Mouse (Mus musculus): ENCODE measurements around the gene Tmem274. TPM values are rescaled to one million over a fixed set of nuclear protein-coding genes. Genes with fewer than 3 reads are reported as not detected.
A peak's percentile ranks its signal among the peaks of the same experiment; 100 is the strongest.

Gene Tmem274
- total and polyA plus RNA-seq, 2 experiments from 2014 or later, result not detected

GRCm38 (mm10) chr4:149489415-149490240 is 12.4 kb downstream of the Tmem274 start:
- WGBS, result 95% methylated on average over 14 of the region's 14 CpGs
- ATAC-seq, result no peak
- no peak overlapping the region for H3K4me3 ChIP-seq (ENCODE audit: low read depth, low read length)

GRCm38 (mm10) chr4:149491151-149491550 is 14.0 kb downstream of the Tmem274 start:
- WGBS, result 98% methylated on average over 3 of the region's 3 CpGs
- H3K36me3 ChIP-seq (ENCODE audit: insufficient read depth), result peaks cover 75% of the 10 kb centered on the region
- no peaks in the 10 kb centered on the region for H3K27me3 ChIP-seq (ENCODE audit: insufficient read depth, low read length)
- peak; percentile 42 for TF ChIP-seq CTCF (IDR thresholded peaks at IDR 0.05; ENCODE audit: low read depth)
- no peak overlapping the region for H3K4me3 ChIP-seq (ENCODE audit: low read depth, low read length)
- ATAC-seq, result no peak
- H3K9me3 ChIP-seq (ENCODE audit: low read length), result no peaks in the 10 kb centered on the region
- DNase-seq, result no peak
- H3K4me2 ChIP-seq (ENCODE audit: low read depth), result no peak overlapping the region
- H3K9ac ChIP-seq, result no peak overlapping the region
- no peaks in the 10 kb centered on the region for H3K4me1 ChIP-seq (ENCODE audit: insufficient read depth)
- H3K27ac ChIP-seq (ENCODE audit: low read depth, low read length), result no peak overlapping the region

More at GRCm38 (mm10) chr4:149489415-149490240, 12.4 kb downstream of the Tmem274 start:
- DNase-seq, result no peak
- Histone ChIP-seq H3K4me2 (ENCODE audit: low read depth) (no peak overlapping the region), H3K9ac (no peak overlapping the region), H3K36me3 (ENCODE audit: insufficient read depth) (peaks cover 63% of the 10 kb centered on the region), H3K4me1 (ENCODE audit: insufficient read depth) (peaks cover 3% of the 10 kb centered on the region; the same call in 1 of the 2 replicates), H3K27me3 (ENCODE audit: insufficient read depth, low read length) (no peaks in the 10 kb centered on the region), H3K9me3 (ENCODE audit: low read length) (no peaks in the 10 kb centered on the region), H3K27ac (ENCODE audit: low read depth, low read length) (no peak overlapping the region)
- TF ChIP-seq CTCF (IDR thresholded peaks at IDR 0.05; ENCODE audit: low read depth), result no peak

- 13% methylated on average over 2 of the region's 2 CpGs for WGBS
- Histone ChIP-seq H3K4me1 (ENCODE audit: insufficient read depth) (no peaks in the 10 kb centered on the region), H3K27ac (ENCODE audit: low read depth, low read length) (peak overlapping the region; percentile 55; the same call in 1 of the 2 replicates), H3K9me3 (ENCODE audit: low read length) (no peaks in the 10 kb centered on the region), H3K4me2 (ENCODE audit: low read depth) (no peak overlapping the region), H3K9ac (no peak overlapping the region), H3K27me3 (ENCODE audit: insufficient read depth, low read length) (no peaks in the 10 kb centered on the region), H3K36me3 (ENCODE audit: insufficient read depth) (peaks cover 56% of the 10 kb centered on the region), H3K4me3 (ENCODE audit: low read depth, low read length) (no peak overlapping the region)
- ATAC-seq, result peak; percentile 83
- TF ChIP-seq CTCF (IDR thresholded peaks at IDR 0.05; ENCODE audit: low read depth), result no peak
- DNase-seq, result peak; percentile 35
Measured at GRCm38 (mm10) chr4:149496612-149497011, 19.4 kb downstream of the Tmem274 start.

- no peaks in the 10 kb centered on the region for H3K4me1 ChIP-seq (ENCODE audit: insufficient read depth)
- peaks cover 41% of the 10 kb centered on the region for H3K36me3 ChIP-seq (ENCODE audit: insufficient read depth)
- no peak overlapping the region for H3K27ac ChIP-seq (ENCODE audit: low read depth, low read length)
- no peaks in the 10 kb centered on the region for H3K27me3 ChIP-seq (ENCODE audit: insufficient read depth, low read length)
- no peaks in the 10 kb centered on the region for H3K9me3 ChIP-seq (ENCODE audit: low read length)
- DNase-seq (no peak), ATAC-seq (no peak)
- H3K9ac ChIP-seq, result no peak overlapping the region
- 76% methylated on average over 8 of the region's 8 CpGs for WGBS
- no peak overlapping the region for H3K4me2 ChIP-seq (ENCODE audit: low read depth)
- H3K4me3 ChIP-seq (ENCODE audit: low read depth, low read length), result no peak overlapping the region
- no peak for TF ChIP-seq CTCF (IDR thresholded peaks at IDR 0.05; ENCODE audit: low read depth)
Measured at GRCm38 (mm10) chr4:149498901-149499300, 21.7 kb downstream of the Tmem274 start.

DNA sequence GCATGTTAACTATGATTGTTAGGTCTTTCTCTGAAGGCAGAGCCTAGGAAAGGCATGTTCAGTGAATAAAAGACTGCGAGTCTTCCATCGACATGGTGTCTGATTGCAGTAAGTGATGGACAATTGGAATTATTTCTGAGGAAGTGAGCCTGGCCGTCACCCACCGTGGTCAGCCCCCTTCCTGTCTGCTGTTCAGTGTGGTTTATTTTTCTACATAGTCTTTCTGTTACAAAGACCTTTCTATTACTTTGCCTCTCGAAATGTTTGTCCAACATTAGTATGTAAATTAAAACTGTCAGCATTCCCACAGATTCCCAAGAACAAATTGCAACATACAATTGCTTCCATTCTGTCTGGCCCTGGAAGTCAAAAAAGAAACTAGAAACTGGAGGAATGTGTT is 22.6 kb downstream of the Tmem274 start:
- H3K9ac ChIP-seq, result no peak overlapping the region
- WGBS, result 47% methylated on average over 5 of the region's 5 CpGs
- peaks cover 32% of the 10 kb centered on the region for H3K36me3 ChIP-seq (ENCODE audit: insufficient read depth)
- H3K27me3 ChIP-seq (ENCODE audit: insufficient read depth, low read length), result no peaks in the 10 kb centered on the region
- no peaks in the 10 kb centered on the region for H3K9me3 ChIP-seq (ENCODE audit: low read length)
- no peak overlapping the region for H3K4me2 ChIP-seq (ENCODE audit: low read depth)
- H3K4me3 ChIP-seq (ENCODE audit: low read depth, low read length), result no peak overlapping the region
- DNase-seq, result no peak
- H3K27ac ChIP-seq (ENCODE audit: low read depth, low read length), result no peak overlapping the region
- ATAC-seq, result no peak
- TF ChIP-seq CTCF (IDR thresholded peaks at IDR 0.05; ENCODE audit: low read depth), result no peak
- H3K4me1 ChIP-seq (ENCODE audit: insufficient read depth), result no peaks in the 10 kb centered on the region

- no peak overlapping the region for H3K9ac ChIP-seq
- no peak overlapping the region for H3K4me2 ChIP-seq (ENCODE audit: low read depth)
- peak; percentile 14; the same call in 1 of the 2 replicates for ATAC-seq
- H3K4me1 ChIP-seq (ENCODE audit: insufficient read depth), result no peaks in the 10 kb centered on the region
- no peak overlapping the region for H3K27ac ChIP-seq (ENCODE audit: low read depth, low read length)
- TF ChIP-seq CTCF (IDR thresholded peaks at IDR 0.05; ENCODE audit: low read depth), result no peak
- 44% methylated on average over 5 of the region's 5 CpGs for WGBS
- no peaks in the 10 kb centered on the region for H3K36me3 ChIP-seq (ENCODE audit: insufficient read depth)
- no peaks in the 10 kb centered on the region for H3K9me3 ChIP-seq (ENCODE audit: low read length)
- DNase-seq, result no peak
- no peaks in the 10 kb centered on the region for H3K27me3 ChIP-seq (ENCODE audit: insufficient read depth, low read length)
- no peak overlapping the region for H3K4me3 ChIP-seq (ENCODE audit: low read depth, low read length)
Measured at GRCm38 (mm10) chr4:149504363-149504762, 27.2 kb downstream of the Tmem274 start.

DNA sequence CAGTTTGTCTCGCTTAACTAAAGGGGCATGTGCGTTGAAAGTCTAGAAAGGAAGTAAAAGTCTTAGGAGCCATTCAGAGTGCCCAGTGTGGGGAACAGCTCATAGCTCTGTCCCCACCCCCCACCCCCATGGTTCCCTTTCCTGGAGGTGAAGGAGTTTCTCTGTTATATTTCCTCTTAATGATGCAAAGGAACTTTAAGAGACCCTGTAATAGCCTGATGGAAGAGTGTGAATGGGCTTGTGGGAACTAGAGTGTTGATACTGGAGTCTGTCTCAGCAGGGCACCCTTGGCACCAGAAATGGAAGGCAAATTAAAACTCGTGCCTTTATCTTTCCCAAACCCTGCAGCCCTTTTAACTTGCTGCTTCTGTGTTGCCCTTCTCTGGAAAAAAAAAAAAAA is 27.7 kb downstream of the Tmem274 start:
- Histone ChIP-seq H3K36me3 (ENCODE audit: insufficient read depth) (no peaks in the 10 kb centered on the region), H3K4me3 (ENCODE audit: low read depth, low read length) (no peak overlapping the region), H3K27ac (ENCODE audit: low read depth, low read length) (no peak overlapping the region), H3K9ac (no peak overlapping the region), H3K4me1 (ENCODE audit: insufficient read depth) (no peaks in the 10 kb centered on the region), H3K9me3 (ENCODE audit: low read length) (no peaks in the 10 kb centered on the region), H3K27me3 (ENCODE audit: insufficient read depth, low read length) (no peaks in the 10 kb centered on the region), H3K4me2 (ENCODE audit: low read depth) (no peak overlapping the region)
- no peak for TF ChIP-seq CTCF (IDR thresholded peaks at IDR 0.05; ENCODE audit: low read depth)
- 4% methylated on average over 3 of the region's 3 CpGs for WGBS
- peak; percentile 62 for ATAC-seq
- no peak for DNase-seq
